Mouse (Mus musculus): ENCODE results near the gene Slc22a14.

GRCm38 (mm10) chr9:119394808-119395207 is 29.5 kb upstream of the Slc22a14 start:
- TF ChIP-seq CTCF (IDR thresholded peaks at IDR 0.05; ENCODE audit: low read depth) (no peak), EP300 (optimal IDR thresholded peaks at IDR 0.05) (no peak)
